Mouse (Mus musculus) midbrain, embryonic 11.5 days (tissue): ENCODE results near the gene Tent4a. TPM values are rescaled to one million over a fixed set of nuclear protein-coding genes. Genes with fewer than 3 reads are reported as not detected.

ENCODE experiments used
- ATAC-seq: fragments of 200-750 bp; cut with Nextera tagmentation; 2 replicates; pipeline ENCODE4 v1.8.0; 2017; ENCODE audit warnings: moderate TSS enrichment, moderate library complexity; ENCODE audit not compliant: low FRiP score
- DNase-seq: peaks from one replicate; pipeline ENCODE4 v3.0.0; 2015; ENCODE audit warnings: low spot score; ENCODE audit errors: missing footprints
- H3K27ac ChIP-seq: fragments of 300-500 bp; sonication (generic); 2 replicates; pipeline ENCODE4 v1.5.1; 2014; ENCODE audit warnings: low read depth, low read length
- H3K27me3 ChIP-seq: fragments of 300-500 bp; sonication (generic); 2 replicates; pipeline ENCODE4 v1.6.1; 2014; ENCODE audit warnings: mild to moderate bottlenecking, low read length, moderate library complexity, mixed read lengths; ENCODE audit not compliant: control insufficient read depth, insufficient read depth
- H3K36me3 ChIP-seq: fragments of 300-500 bp; sonication (generic); 2 replicates; pipeline ENCODE4 v1.6.1; 2014; ENCODE audit warnings: mild to moderate bottlenecking, low read length, moderate library complexity, mixed read lengths; ENCODE audit not compliant: control insufficient read depth, insufficient read depth
- H3K4me1 ChIP-seq: fragments of 300-500 bp; sonication (generic); 2 replicates; pipeline ENCODE4 v1.6.1; 2014; ENCODE audit warnings: low read length; ENCODE audit not compliant: control insufficient read depth, insufficient read depth
- H3K4me2 ChIP-seq: fragments of 300-500 bp; sonication (generic); 2 replicates; pipeline ENCODE4 v1.6.1; 2014; ENCODE audit warnings: mild to moderate bottlenecking, moderate library complexity
- H3K4me3 ChIP-seq: fragments of 300-500 bp; sonication (generic); 2 replicates; pipeline ENCODE4 v1.5.1; 2014; ENCODE audit warnings: low read depth, low read length
- H3K9ac ChIP-seq: fragments of 300-500 bp; sonication (generic); 2 replicates; pipeline ENCODE4 v1.6.1; 2014; ENCODE audit warnings: low read length
- H3K9me3 ChIP-seq: fragments of 300-500 bp; sonication (generic); 2 replicates; pipeline ENCODE4 v1.6.1; 2016; ENCODE audit warnings: low read length; ENCODE audit not compliant: control insufficient read depth
- WGBS: fragments of 180-500 bp; shearing (Covaris S2); extraction: QIAGEN DNeasy Blood & Tissue Kit; methylation state at CpG from one replicate; pipeline ENCODE4 v1.1.7; 2014; 5-methylcytosine and 5-hydroxymethylcytosine counted together
- polyA plus RNA-seq: library from polyadenylated mRNA; unstranded; fragments of >200 nt; fragmentation: Nextera tagmentation; extraction: Ambion mirVana; gene quantifications from 2 replicates; pipeline ENCODE4 v1.2.1, GENCODE M21; 2014

The Tent4a gene
- polyA plus RNA-seq, 1 experiment from 2014 or later = 6.8 TPM

DNA sequence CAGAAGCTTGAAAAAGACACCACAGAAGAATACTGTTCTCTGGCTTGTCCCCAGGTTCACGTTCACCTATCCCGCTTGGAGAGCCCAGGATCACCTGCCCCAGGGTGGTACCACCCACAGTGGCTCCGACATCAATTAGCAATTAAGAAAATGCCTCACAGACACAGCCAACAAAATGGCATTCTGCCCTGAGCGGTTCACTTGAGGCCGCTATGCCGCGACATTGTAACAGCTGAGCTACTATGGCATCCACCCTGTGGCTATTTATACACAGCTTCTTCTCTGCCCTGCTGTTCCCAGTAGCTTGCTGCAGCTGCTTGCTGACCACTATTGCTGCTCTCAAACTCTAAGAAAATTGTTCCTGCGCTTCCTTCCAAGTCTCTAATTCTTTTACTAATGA lies 53.4 kb downstream of the Tent4a start:
- H3K27me3 ChIP-seq = peaks cover 20% of the 10 kb centered on the region
- WGBS = 12% methylated on average over 8 of the region's 8 CpGs
- DNase-seq = peak; percentile 86

DNA sequence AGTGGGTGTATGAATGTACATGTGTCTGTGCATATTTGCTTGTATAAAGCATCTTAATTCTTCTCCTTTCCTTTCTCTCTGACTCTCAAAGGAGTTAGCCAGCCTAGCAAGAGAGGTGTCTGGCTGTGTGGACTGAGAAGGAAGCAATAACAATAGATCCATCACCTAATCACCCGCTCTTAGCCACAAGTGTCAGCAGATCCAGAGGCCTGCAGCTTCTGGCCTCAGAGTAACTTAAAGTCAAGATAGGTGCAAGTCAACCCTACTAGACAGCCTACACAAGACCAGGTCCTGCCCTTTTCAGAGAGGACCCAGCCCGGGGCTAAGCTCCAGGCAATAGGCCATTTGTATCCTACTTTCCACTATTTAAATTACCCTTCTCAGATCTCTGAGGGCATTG lies 54.5 kb downstream of the Tent4a start:
- 62% methylated on average over 2 of the region's 2 CpGs for WGBS
- H3K4me2 ChIP-seq = no peak overlapping the region
- DNase-seq (peak; percentile 62), ATAC-seq (no peak)
- no peak overlapping the region for H3K4me3 ChIP-seq
- H3K9ac ChIP-seq = no peak overlapping the region
- H3K27ac ChIP-seq = no peak overlapping the region
- no peaks in the 10 kb centered on the region for H3K9me3 ChIP-seq
- no peaks in the 10 kb centered on the region for H3K4me1 ChIP-seq
- peaks cover 20% of the 10 kb centered on the region for H3K27me3 ChIP-seq
- H3K36me3 ChIP-seq = no peaks in the 10 kb centered on the region

More for the DNA sequence above, 53.4 kb downstream of the Tent4a start:
- H3K4me1 ChIP-seq = no peaks in the 10 kb centered on the region
- no peak for ATAC-seq
- no peaks in the 10 kb centered on the region for H3K9me3 ChIP-seq
- no peak overlapping the region for H3K4me3 ChIP-seq
- H3K9ac ChIP-seq = no peak overlapping the region
- H3K4me2 ChIP-seq = peak overlapping the region; percentile 53
- H3K36me3 ChIP-seq = no peaks in the 10 kb centered on the region
- H3K27ac ChIP-seq = no peak overlapping the region

DNA sequence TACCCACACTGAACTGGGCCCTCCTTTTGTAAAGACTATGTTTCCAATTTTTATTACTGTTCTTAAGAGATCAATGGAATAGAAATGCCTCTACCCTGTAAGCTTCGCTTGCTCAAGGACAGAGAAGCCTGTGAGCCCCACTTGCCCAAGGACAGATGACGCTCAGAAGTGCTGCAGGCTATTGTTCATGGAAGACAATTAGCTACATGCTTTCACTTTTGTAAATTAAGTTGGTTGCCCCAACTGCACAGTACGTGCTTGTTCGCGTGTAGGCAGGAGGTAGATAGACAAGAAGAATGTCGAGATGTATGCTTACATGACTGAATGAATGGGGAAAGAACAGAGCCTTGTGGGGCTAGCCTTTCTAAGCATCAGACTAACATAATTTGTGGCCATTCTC lies 55.7 kb downstream of the Tent4a start:
- Histone ChIP-seq H3K27ac (no peak overlapping the region), H3K4me1 (no peaks in the 10 kb centered on the region), H3K36me3 (no peaks in the 10 kb centered on the region), H3K27me3 (peaks cover 20% of the 10 kb centered on the region), H3K4me3 (no peak overlapping the region), H3K4me2 (no peak overlapping the region), H3K9me3 (no peaks in the 10 kb centered on the region), H3K9ac (no peak overlapping the region)
- ATAC-seq = no peak
- WGBS = 90% methylated on average over 6 of the region's 6 CpGs
- DNase-seq = no peak

DNA sequence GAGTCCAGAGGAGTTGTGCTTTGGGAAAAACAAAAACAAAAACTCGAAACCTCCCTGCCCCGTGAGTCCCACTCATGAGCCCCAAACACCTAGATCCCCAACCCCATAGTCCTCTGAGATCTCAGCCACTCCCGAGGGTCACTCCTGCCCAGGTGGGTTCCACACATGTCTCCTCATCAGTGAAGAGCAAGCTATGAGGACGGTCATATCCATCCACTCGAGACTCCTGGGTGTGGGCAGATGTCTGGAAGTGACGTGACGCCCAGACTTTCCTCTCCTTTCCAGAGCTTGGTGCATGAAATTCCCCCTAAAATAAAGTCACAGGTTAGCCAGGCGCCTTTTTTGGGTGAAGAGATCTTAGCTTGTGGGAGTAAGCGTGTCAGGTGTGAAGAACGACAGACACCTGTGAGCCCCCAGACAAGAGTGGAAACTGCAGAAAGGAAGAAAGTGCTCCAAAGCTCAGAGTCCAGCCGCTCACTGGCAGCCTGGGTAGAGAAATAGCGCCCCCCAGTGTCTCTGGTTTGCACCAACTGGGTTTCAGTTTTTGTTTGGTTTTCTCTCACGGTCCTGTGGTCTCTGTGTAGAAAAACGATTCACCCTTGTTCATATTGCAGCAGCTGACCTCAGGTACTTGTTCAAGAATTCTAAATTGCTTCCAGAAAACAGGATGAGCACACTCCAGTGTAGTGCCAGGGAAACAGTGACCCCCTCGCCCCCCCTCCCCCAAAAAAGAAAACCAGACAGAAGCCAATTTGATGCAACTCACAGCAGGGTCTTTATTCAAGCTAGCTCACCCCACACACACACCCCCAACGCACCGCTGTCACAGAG lies 73.6 kb downstream of the Tent4a start:
- Histone ChIP-seq H3K27me3 (no peaks in the 10 kb centered on the region), H3K9ac (no peak overlapping the region), H3K4me3 (no peak overlapping the region), H3K36me3 (no peaks in the 10 kb centered on the region), H3K4me2 (no peak overlapping the region), H3K9me3 (no peaks in the 10 kb centered on the region), H3K27ac (no peak overlapping the region), H3K4me1 (no peaks in the 10 kb centered on the region)
- ATAC-seq = peak; percentile 31; the same call in 1 of the 2 replicates
- DNase-seq = peak; percentile 92
- WGBS = 45% methylated on average over 17 of the region's 17 CpGs

DNA sequence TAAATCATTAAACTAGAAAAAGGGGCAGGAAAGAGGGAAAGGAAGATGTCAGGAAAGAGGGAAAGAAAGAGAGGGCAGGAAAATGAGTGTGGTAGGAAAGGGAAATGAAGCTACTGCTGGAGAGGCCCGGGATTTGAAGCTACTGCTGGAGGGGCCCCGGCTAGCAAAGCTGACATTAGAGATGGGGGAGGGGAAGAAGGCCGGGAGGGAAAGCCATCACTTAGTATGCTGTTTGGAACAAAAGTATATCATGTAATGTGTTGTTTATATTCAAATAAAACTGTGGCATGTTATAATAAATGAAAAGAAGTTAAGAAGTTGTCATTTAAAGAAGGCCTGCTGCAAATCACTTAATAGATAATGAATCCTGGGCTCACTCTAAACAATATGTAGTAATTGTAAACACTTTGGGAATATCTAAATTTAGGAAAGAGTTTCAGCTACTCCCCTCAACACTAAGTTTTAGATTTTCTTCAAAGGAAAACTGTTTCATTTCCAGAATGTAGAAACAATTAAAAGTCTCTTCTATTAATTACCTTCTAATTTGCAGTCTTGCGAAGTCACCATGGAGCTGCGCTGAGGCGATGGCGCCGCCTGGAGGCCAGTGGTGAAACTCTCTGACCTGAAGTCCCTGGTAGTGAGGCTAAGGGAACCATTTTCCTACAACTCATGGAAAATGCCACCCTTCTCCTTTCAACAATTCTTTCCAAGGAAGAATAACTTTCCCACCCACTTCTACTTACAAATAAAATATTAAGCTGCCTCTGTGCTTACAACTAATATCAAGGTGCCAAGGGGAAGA lies 74.6 kb downstream of the Tent4a start:
- DNase-seq = peak; percentile 89
- Histone ChIP-seq H3K4me2 (no peak overlapping the region), H3K27ac (no peak overlapping the region), H3K27me3 (no peaks in the 10 kb centered on the region), H3K9ac (no peak overlapping the region), H3K4me3 (no peak overlapping the region), H3K36me3 (no peaks in the 10 kb centered on the region), H3K9me3 (no peaks in the 10 kb centered on the region), H3K4me1 (no peaks in the 10 kb centered on the region)
- WGBS = 21% methylated on average over 8 of the region's 8 CpGs
- ATAC-seq = no peak

DNA sequence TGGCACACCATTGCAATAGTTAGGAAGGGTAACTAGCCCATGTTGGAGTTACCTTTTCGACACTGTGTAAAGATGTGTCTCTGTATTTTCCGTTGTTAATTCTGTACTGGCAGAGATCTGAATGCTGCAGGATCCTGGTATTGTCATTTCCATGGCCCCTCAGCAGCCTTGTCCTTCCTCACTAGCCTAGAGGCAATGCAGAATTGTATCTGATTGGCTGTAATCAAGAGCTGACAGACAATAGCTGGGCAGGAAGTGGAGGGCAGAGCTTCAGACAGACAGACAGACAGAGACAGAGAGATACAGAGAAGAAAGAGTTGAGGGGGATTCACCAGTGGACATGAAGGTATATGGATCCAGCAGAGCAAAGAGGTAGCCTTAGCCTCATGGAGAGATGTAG lies 75.5 kb downstream of the Tent4a start:
- no peak overlapping the region for H3K27ac ChIP-seq
- ATAC-seq = no peak
- DNase-seq = peak; percentile 68
- no peaks in the 10 kb centered on the region for H3K27me3 ChIP-seq
- no peak overlapping the region for H3K9ac ChIP-seq
- H3K9me3 ChIP-seq = no peaks in the 10 kb centered on the region
- H3K4me3 ChIP-seq = no peak overlapping the region
- H3K4me1 ChIP-seq = no peaks in the 10 kb centered on the region
- 86% methylated on average over 2 of the region's 2 CpGs for WGBS
- H3K4me2 ChIP-seq = no peak overlapping the region
- no peaks in the 10 kb centered on the region for H3K36me3 ChIP-seq

DNA sequence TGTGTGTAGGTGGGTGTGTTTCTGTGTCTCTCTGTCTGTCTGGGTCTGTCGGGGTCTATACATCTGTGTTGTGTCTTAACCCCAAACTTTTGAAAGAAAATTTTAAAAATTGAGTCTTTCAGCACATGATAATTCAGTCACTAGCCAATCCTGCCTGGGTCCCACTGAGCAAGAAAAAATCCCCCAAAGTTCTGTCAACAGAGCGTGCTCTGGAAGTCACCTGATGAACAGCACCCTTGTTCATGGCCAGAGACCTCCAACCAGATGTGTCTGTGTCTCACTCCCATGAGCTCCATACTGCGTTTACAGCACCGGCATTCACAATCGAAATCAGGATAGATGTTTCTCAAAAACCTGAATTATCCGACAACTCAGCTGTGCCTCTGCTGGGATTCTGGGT lies 76.0 kb downstream of the Tent4a start:
- no peak overlapping the region for H3K27ac ChIP-seq
- no peaks in the 10 kb centered on the region for H3K9me3 ChIP-seq
- H3K4me3 ChIP-seq = no peak overlapping the region
- 91% methylated on average over 6 of the region's 6 CpGs for WGBS
- no peaks in the 10 kb centered on the region for H3K36me3 ChIP-seq
- no peak overlapping the region for H3K4me2 ChIP-seq
- ATAC-seq = no peak
- no peak overlapping the region for H3K9ac ChIP-seq
- H3K27me3 ChIP-seq = no peaks in the 10 kb centered on the region
- no peaks in the 10 kb centered on the region for H3K4me1 ChIP-seq
- peak; percentile 64 for DNase-seq

DNA sequence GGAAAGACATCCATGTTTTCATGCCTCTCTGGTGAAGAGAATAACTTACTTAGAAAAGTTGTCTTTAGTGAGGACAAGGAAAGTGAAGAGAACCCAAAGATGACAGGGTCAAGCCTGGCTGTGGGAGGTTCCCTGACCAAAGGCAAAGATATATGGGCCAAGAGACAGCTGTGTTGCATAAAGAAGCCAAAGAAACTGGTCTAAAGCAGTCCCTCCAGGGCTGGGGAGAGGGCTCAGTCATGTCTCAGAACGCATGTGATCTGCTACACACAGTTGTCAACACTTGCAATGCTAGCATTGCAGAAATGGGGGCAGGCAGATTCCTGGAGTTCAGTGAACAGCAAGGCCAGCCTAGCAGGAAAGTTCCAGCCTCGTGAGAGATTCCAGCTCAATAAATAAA lies 77.3 kb downstream of the Tent4a start:
- DNase-seq = no peak
- H3K27me3 ChIP-seq = no peaks in the 10 kb centered on the region

DNA sequence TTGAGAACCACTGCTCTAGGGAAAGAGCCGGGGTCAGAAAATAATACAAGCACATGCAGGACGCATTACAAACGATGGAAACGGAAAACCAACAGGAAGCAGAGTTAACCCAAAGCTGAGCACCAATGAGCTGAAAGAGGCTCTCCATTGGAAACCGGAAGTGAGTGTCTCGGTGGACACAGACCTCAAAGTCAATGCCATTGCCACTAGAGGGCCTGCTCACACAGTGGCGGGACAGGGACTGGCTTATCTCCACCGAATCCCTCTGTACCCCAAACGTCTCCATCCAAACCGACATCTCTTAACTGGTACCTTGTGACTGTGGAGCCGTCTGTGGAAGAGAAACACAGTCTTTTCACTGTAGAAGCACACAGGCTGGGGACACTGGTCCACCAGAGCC lies 77.8 kb downstream of the Tent4a start:
- no peak for ATAC-seq
- 78% methylated on average over 11 of the region's 11 CpGs for WGBS
- DNase-seq = peak; percentile 61
- Histone ChIP-seq H3K4me2 (no peak overlapping the region), H3K9me3 (no peaks in the 10 kb centered on the region), H3K36me3 (no peaks in the 10 kb centered on the region), H3K9ac (no peak overlapping the region), H3K27me3 (no peaks in the 10 kb centered on the region), H3K4me3 (no peak overlapping the region), H3K27ac (no peak overlapping the region), H3K4me1 (no peaks in the 10 kb centered on the region)

More for the DNA sequence above, 77.3 kb downstream of the Tent4a start:
- no peaks in the 10 kb centered on the region for H3K9me3 ChIP-seq
- H3K4me2 ChIP-seq = no peak overlapping the region
- H3K27ac ChIP-seq = no peak overlapping the region
- H3K4me3 ChIP-seq = no peak overlapping the region
- no peaks in the 10 kb centered on the region for H3K4me1 ChIP-seq
- H3K36me3 ChIP-seq = no peaks in the 10 kb centered on the region
- 82% methylated on average over 2 of the region's 2 CpGs for WGBS
- H3K9ac ChIP-seq = no peak overlapping the region
- ATAC-seq = no peak
